In the genomic region with DNA sequence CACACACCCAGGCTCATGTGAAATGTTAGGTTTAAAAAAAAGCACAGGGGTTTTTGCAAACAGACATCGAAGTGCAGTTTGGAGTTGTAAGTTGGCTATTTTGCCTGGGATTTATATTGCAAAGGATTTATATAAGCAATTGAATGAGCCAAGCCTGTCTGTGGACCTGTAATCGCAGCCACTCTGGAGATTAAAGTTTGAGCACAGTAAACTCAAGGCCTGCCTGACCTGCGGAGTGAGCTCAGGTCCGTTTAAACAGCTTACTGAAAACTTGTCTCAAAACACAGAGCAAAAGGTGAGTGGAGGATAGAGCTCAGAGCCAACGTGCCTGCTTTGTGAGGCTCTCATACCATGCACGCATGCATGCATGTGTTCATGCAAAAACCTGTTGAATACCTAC, we compare ENCODE assay signal across 16 mouse cellular contexts. TPM values are rescaled to one million over a fixed set of nuclear protein-coding genes. Genes with fewer than 3 reads are reported as not detected.
DNase-seq lines count a peak whose midpoint lies in the region; ATAC-seq and TF ChIP-seq lines count a peak whose summit lies in the region.
"Had no signal": no experiment of that assay in that cellular context is flagged by ENCODE, and none has a peak within 500 bp of the region (broad histone marks: within the 10 kb centered on the region; RNA-seq: fewer than 3 reads in every experiment).

No protein-coding gene starts in this region.

- WGBS in heart, embryonic 14.5 days: 59% methylated on average over 6 of the region's 6 CpGs
- WGBS in neural tube, embryonic 15.5 days: 79% methylated on average over 6 of the region's 6 CpGs
- 23% methylated on average over 6 of the region's 6 CpGs for WGBS in intestine, embryonic 14.5 days
- 12% methylated on average over 6 of the region's 6 CpGs for WGBS in stomach, postnatal 0 days

- peak overlapping the region; percentile 25 for H3K4me2 ChIP-seq in heart, embryonic 14.5 days (ENCODE audit: low read length)
- no peak overlapping the region for H3K4me2 ChIP-seq in neural tube, embryonic 15.5 days
- H3K4me2 ChIP-seq in intestine, embryonic 14.5 days (ENCODE audit: low read length): peak overlapping the region; percentile 33
- H3K4me2 ChIP-seq in stomach, postnatal 0 days (replicated peaks; ENCODE audit: low read depth): peak overlapping the region; percentile 28
- H3K4me2 ChIP-seq: forebrain, embryonic 12.5 days; hindbrain, embryonic 13.5 days; limb, embryonic 15.5 days; neural tube, embryonic 12.5 days had no signal

- peak overlapping the region; percentile 75 to 80 for H3K27ac ChIP-seq in heart, embryonic 14.5 days (replicated peaks in 1 of 2; ENCODE audit: control insufficient read depth in 1 of 2, insufficient read depth in 1 of 2, low read depth in 2 of 2, low read length in 2 of 2)
- 0 out of 2 replicates have a peak overlapping the region, but pooled peaks have one; percentile 1 for H3K27ac ChIP-seq in neural tube, embryonic 15.5 days (replicated peaks)
- H3K27ac ChIP-seq in intestine, embryonic 14.5 days (ENCODE audit: low read depth): peak overlapping the region; percentile 80
- peak overlapping the region; percentile 86 for H3K27ac ChIP-seq in stomach, postnatal 0 days (replicated peaks)
- H3K27ac ChIP-seq: forebrain, embryonic 12.5 days; hindbrain, embryonic 13.5 days; limb, embryonic 15.5 days; neural tube, embryonic 12.5 days had no signal

- ATAC-seq in heart, embryonic 14.5 days (ENCODE audit: insufficient number of reproducible peaks, insufficient read depth, low FRiP score, low read depth): no peak
- no peak for ATAC-seq in neural tube, embryonic 15.5 days (ENCODE audit: low FRiP score)
- peak; percentile 38; the same call in 1 of the 2 replicates for ATAC-seq in intestine, embryonic 14.5 days (replicated peaks; ENCODE audit: low FRiP score, low TSS enrichment, low read depth)
- ATAC-seq in stomach, postnatal 0 days (ENCODE audit: low FRiP score, low TSS enrichment): no peak; the same call in 1 of the 2 replicates
- ATAC-seq: CD4-positive, CD25-positive, alpha-beta regulatory T cell, adult 4 months had no signal

- H3K27me3 ChIP-seq in heart, embryonic 14.5 days (ENCODE audit: control insufficient read depth, insufficient read depth, low read length): no peaks in the 10 kb centered on the region
- no peaks in the 10 kb centered on the region for H3K27me3 ChIP-seq in neural tube, embryonic 15.5 days (replicated peaks)
- no peaks in the 10 kb centered on the region for H3K27me3 ChIP-seq in intestine, embryonic 14.5 days (replicated peaks; ENCODE audit: control insufficient read depth, insufficient read depth, low read length)
- no peaks in the 10 kb centered on the region for H3K27me3 ChIP-seq in stomach, postnatal 0 days (ENCODE audit: control insufficient read depth, insufficient read depth, low read length)
- H3K27me3 ChIP-seq: forebrain, embryonic 12.5 days; hindbrain, embryonic 13.5 days; limb, embryonic 15.5 days; neural tube, embryonic 12.5 days had no signal

- no peak for TF ChIP-seq CTCF in stomach, postnatal 0 days (IDR thresholded peaks at IDR 0.05; ENCODE audit: low read depth)

- DNase-seq in heart, adult 18-20 months: no peak
- DNase-seq in neural tube, embryonic 10.5 days (ENCODE audit: extremely low spot score, low spot score): no peak
- DNase-seq in intestine, embryonic 14.5 days (ENCODE audit: low spot score): peak; percentile 64
- peak; percentile 20 for DNase-seq in stomach, postnatal 0 days (ENCODE audit: low spot score)
- DNase-seq in thymus, postnatal 14 days: no peak
- no peak for DNase-seq in right cerebral cortex, postnatal 14 days
- DNase-seq: cerebellum, adult 9-10 months; kidney, postnatal 36 days; midbrain, embryonic 14.5 days had no signal

- TF ChIP-seq EP300 in stomach, postnatal 0 days (optimal IDR thresholded peaks at IDR 0.05): no peak

- peaks cover 4 to 10% of the 10 kb centered on the region in 2 experiments for H3K4me1 ChIP-seq in heart, embryonic 14.5 days (ENCODE audit: control insufficient read depth in 2 of 2, insufficient read depth in 2 of 2, low read length in 2 of 2)
- no peaks in the 10 kb centered on the region for H3K4me1 ChIP-seq in neural tube, embryonic 15.5 days
- H3K4me1 ChIP-seq in intestine, embryonic 14.5 days (replicated peaks; ENCODE audit: control insufficient read depth, insufficient read depth, low read length): peaks cover 14% of the 10 kb centered on the region
- 0 out of 2 replicates have a peak, but pooled peaks cover 3% of the 10 kb centered on the region for H3K4me1 ChIP-seq in stomach, postnatal 0 days (replicated peaks; ENCODE audit: control insufficient read depth, insufficient read depth)
- H3K4me1 ChIP-seq: forebrain, embryonic 12.5 days; hindbrain, embryonic 13.5 days; neural tube, embryonic 12.5 days had no signal

- no peaks in the 10 kb centered on the region for H3K36me3 ChIP-seq in heart, embryonic 14.5 days (ENCODE audit: control insufficient read depth, insufficient read depth, low read length)
- no peaks in the 10 kb centered on the region for H3K36me3 ChIP-seq in neural tube, embryonic 15.5 days
- H3K36me3 ChIP-seq in intestine, embryonic 14.5 days (ENCODE audit: control insufficient read depth, insufficient read depth, low read length): no peaks in the 10 kb centered on the region
- H3K36me3 ChIP-seq in stomach, postnatal 0 days (ENCODE audit: control insufficient read depth, insufficient read depth, low read length): no peaks in the 10 kb centered on the region
- H3K36me3 ChIP-seq: forebrain, embryonic 12.5 days; hindbrain, embryonic 13.5 days; limb, embryonic 15.5 days; neural tube, embryonic 12.5 days had no signal

- H3K9ac ChIP-seq in heart, embryonic 14.5 days (ENCODE audit: low read length): no peak overlapping the region
- H3K9ac ChIP-seq in neural tube, embryonic 15.5 days (replicated peaks): no peak overlapping the region
- H3K9ac ChIP-seq in intestine, embryonic 14.5 days (ENCODE audit: low read length): no peak overlapping the region; the same call in 1 of the 2 replicates
- H3K9ac ChIP-seq in stomach, postnatal 0 days (ENCODE audit: low read length): no peak overlapping the region
- H3K9ac ChIP-seq: forebrain, embryonic 12.5 days; hindbrain, embryonic 13.5 days; limb, embryonic 15.5 days; neural tube, embryonic 12.5 days had no signal

- no peaks in the 10 kb centered on the region for H3K9me3 ChIP-seq in heart, embryonic 14.5 days (ENCODE audit: control insufficient read depth, low read length)
- H3K9me3 ChIP-seq in neural tube, embryonic 15.5 days (replicated peaks): no peaks in the 10 kb centered on the region
- no peaks in the 10 kb centered on the region for H3K9me3 ChIP-seq in intestine, embryonic 14.5 days (ENCODE audit: control insufficient read depth, low read length)
- no peaks in the 10 kb centered on the region for H3K9me3 ChIP-seq in stomach, postnatal 0 days (ENCODE audit: control insufficient read depth, low read length)
- H3K9me3 ChIP-seq: forebrain, embryonic 12.5 days; hindbrain, embryonic 13.5 days; limb, embryonic 15.5 days; neural tube, embryonic 12.5 days had no signal

- H3K4me3 ChIP-seq in heart, embryonic 14.5 days (ENCODE audit: control insufficient read depth in 1 of 2, insufficient read depth in 1 of 2, low read depth in 1 of 2, low read length in 2 of 2): no peak overlapping the region
- H3K4me3 ChIP-seq in neural tube, embryonic 15.5 days (replicated peaks): no peak overlapping the region
- H3K4me3 ChIP-seq in intestine, embryonic 14.5 days (ENCODE audit: low read depth, low read length): no peak overlapping the region
- H3K4me3 ChIP-seq in stomach, postnatal 0 days (ENCODE audit: low read depth, low read length): no peak overlapping the region
- H3K4me3 ChIP-seq: forebrain, embryonic 12.5 days; hindbrain, embryonic 13.5 days; limb, embryonic 15.5 days; neural tube, embryonic 12.5 days had no signal

RNA-seq across cellular contexts. Expression of gene Synpo2, which starts 30.9 kb away (rescaled TPM):
- polyA plus RNA-seq in heart, embryonic 14.5 days (2014; fragmentation: Nextera tagmentation; extraction: Ambion mirVana): 14.4 and 15.0 TPM in 2 replicates
- total RNA-seq in heart, adult 18-20 months (2021): 10 to 100 TPM; 73.4 to 88.1 TPM
- polyA plus RNA-seq in neural tube, embryonic 15.5 days (2015; fragmentation: Nextera tagmentation; extraction: Ambion mirVana): 1.8 and 6.8 TPM in 2 replicates
- 56.2 and 61.7 TPM in 2 replicates for polyA plus RNA-seq in intestine, embryonic 14.5 days (2014; fragmentation: Nextera tagmentation; extraction: Ambion mirVana)
- polyA plus RNA-seq in stomach, postnatal 0 days (2015; fragmentation: Nextera tagmentation; extraction: Ambion mirVana): 19.9 and 20.7 TPM in 2 replicates

Comparison
In these comparisons a context has a peak if more than half of its experiments do, and no peak if none do; other contexts are left out.
1. H3K27ac ChIP-seq: peak in every context shown above with its lines; median percentile 86 in stomach, postnatal 0 days; 80 in intestine, embryonic 14.5 days; 78 in heart, embryonic 14.5 days; 1 in neural tube, embryonic 15.5 days.
2. DNase-seq: peak in intestine, embryonic 14.5 days (single experiment) and stomach, postnatal 0 days (single experiment); none in heart, adult 18-20 months (0 of 2), neural tube, embryonic 10.5 days (single experiment), thymus, postnatal 14 days (single experiment) and right cerebral cortex, postnatal 14 days (single experiment).